Mouse (Mus musculus): ENCODE results near the gene Clstn3.
A peak's percentile ranks its signal among the peaks of the same experiment; 100 is the strongest.
"Not testable (repeated sequence)": the region's sequence is repeated elsewhere in the genome, so short reads cannot be mapped to it uniquely, and the experiment has no call there.

The Clstn3 gene

GRCm38 (mm10) chr6:124464305-124465271 lies at the start of gene Clstn3:
Gene Clstn3 (minus strand): TSS chr6:124464794.
- DNase-seq, result peak; percentile 97

GRCm38 (mm10) chr6:124512355-124512836 lies 47.8 kb upstream of the Clstn3 start, which contains the start of gene C1ra:
Gene C1ra (plus strand): TSS chr6:124512405.
- DNase-seq, result peak; percentile 95

GRCm38 (mm10) chr6:124511936-124512335 lies 47.3 kb upstream of the Clstn3 start:
- no peak for DNase-seq

- DNase-seq, result not testable (repeated sequence)
These were observed 44.6 kb upstream of the Clstn3 start for GRCm38 (mm10) chr6:124509192-124509591.

- DNase-seq, result no peak
These were observed 43.7 kb upstream of the Clstn3 start for GRCm38 (mm10) chr6:124508292-124508691.

- no peak for DNase-seq
These were observed 42.4 kb upstream of the Clstn3 start for GRCm38 (mm10) chr6:124506991-124507390.

GRCm38 (mm10) chr6:124505028-124505427 lies 40.4 kb upstream of the Clstn3 start:
- peak; percentile 94 for DNase-seq

GRCm38 (mm10) chr6:124502021-124502420 lies 37.4 kb upstream of the Clstn3 start:
- no peak for DNase-seq

GRCm38 (mm10) chr6:124501473-124501872 lies 36.9 kb upstream of the Clstn3 start:
- no peak for DNase-seq

GRCm38 (mm10) chr6:124499914-124500566 lies 35.4 kb upstream of the Clstn3 start:
- no peak for DNase-seq

- no peak for DNase-seq
These were observed 31.5 kb upstream of the Clstn3 start for GRCm38 (mm10) chr6:124496054-124496453.

GRCm38 (mm10) chr6:124493886-124494285 lies 29.3 kb upstream of the Clstn3 start:
- peak; percentile 94 for DNase-seq

GRCm38 (mm10) chr6:124492842-124493561 lies 28.4 kb upstream of the Clstn3 start, which contains the start of gene C1rl:
Gene C1rl (plus strand): TSS chr6:124493113.
- DNase-seq, result peak; percentile 99

GRCm38 (mm10) chr6:124491427-124491826 lies 26.8 kb upstream of the Clstn3 start:
- no peak for DNase-seq

- DNase-seq, result no peak
These were observed 24.4 kb upstream of the Clstn3 start for GRCm38 (mm10) chr6:124488952-124489351.

- DNase-seq, result no peak
These were observed 22.9 kb upstream of the Clstn3 start for GRCm38 (mm10) chr6:124487509-124487908.

GRCm38 (mm10) chr6:124485414-124486144 lies 21.0 kb upstream of the Clstn3 start:
- no peak for DNase-seq

GRCm38 (mm10) chr6:124484851-124485250 lies 20.3 kb upstream of the Clstn3 start:
- DNase-seq, result no peak

- DNase-seq, result not testable (repeated sequence)
These were observed 19.2 kb upstream of the Clstn3 start for GRCm38 (mm10) chr6:124483831-124484230.

- DNase-seq, result no peak
These were observed 17.0 kb upstream of the Clstn3 start for GRCm38 (mm10) chr6:124481571-124481970.

- DNase-seq, result no peak
These were observed 15.7 kb upstream of the Clstn3 start for GRCm38 (mm10) chr6:124480295-124480694.

GRCm38 (mm10) chr6:124479573-124479930 lies 15.0 kb upstream of the Clstn3 start:
- no peak for DNase-seq
